8 mouse cellular contexts compared by ENCODE assay signal in the genomic region with DNA sequence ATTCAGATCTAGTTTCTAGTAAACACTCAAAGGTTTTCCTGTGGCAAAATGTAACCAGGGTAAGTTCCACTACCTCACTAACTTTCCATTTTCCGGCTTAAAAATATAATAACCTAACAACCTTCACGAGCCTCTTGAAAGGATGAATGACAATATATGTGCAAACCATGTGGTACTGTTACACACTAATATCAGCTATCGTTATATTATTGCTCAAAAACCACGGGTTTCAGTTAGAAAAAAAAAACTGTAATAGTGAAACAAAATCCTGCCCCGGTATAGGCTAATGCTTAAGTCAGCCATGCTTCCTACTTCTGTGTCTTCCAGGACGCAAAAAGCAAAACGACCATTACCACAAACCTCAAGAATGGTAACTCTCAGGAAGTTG. TPM values are rescaled to one million over a fixed set of nuclear protein-coding genes. Genes with fewer than 3 reads are reported as not detected.
A peak's percentile ranks its signal among the peaks of the same experiment; 100 is the strongest.
DNase-seq lines count a peak whose midpoint lies in the region; ATAC-seq and TF ChIP-seq lines count a peak whose summit lies in the region.

No protein-coding gene starts in this region.

- no peak for ATAC-seq in heart, embryonic 15.5 days (replicated peaks; ENCODE audit: insufficient number of reproducible peaks, insufficient read depth, low FRiP score, low read depth)
- ATAC-seq in hindbrain, embryonic 12.5 days (ENCODE audit: low FRiP score): no peak
- peak; percentile 3; the same call in 1 of the 2 replicates for ATAC-seq in megakaryocyte-erythroid progenitor cell, adult 5-6 weeks (replicated peaks; ENCODE audit: low FRiP score, low TSS enrichment, poor library complexity, severe bottlenecking)

- H3K9me3 ChIP-seq in heart, embryonic 15.5 days (replicated peaks): no peaks in the 10 kb centered on the region
- no peaks in the 10 kb centered on the region for H3K9me3 ChIP-seq in ES-E14 (ENCODE audit: control insufficient read depth, insufficient read depth, low read depth, low read length)
- no peaks in the 10 kb centered on the region for H3K9me3 ChIP-seq in hindbrain, embryonic 12.5 days (replicated peaks)

- in situ Hi-C loops in ES-E14 (cut with MboI; ENCODE audit: low sequenced_read_pairs in 2 of 2, unreplicated experiment in 2 of 2): no loop called here

- H3K27ac ChIP-seq in heart, embryonic 15.5 days: peak overlapping the region; percentile 97
- H3K27ac ChIP-seq in ES-E14 (ENCODE audit: insufficient read depth, low read depth, low read length, poor library complexity, severe bottlenecking): no peak overlapping the region
- peak overlapping the region; percentile 87 for H3K27ac ChIP-seq in hindbrain, embryonic 12.5 days

- DNase-seq in heart, adult 9 months (ENCODE audit: low spot score in 2 of 2): no peak
- no peak for DNase-seq in ES-E14 (ENCODE audit: low read depth, low spot score)
- no peak for DNase-seq in layer of hippocampus, postnatal 10 days (ENCODE audit: low spot score in 2 of 2)
- no peak for DNase-seq in ovary, adult 18-20 months (ENCODE audit: low spot score)
- no peak for DNase-seq in gastrocnemius, postnatal 4 days (ENCODE audit: low spot score in 2 of 2)

- H3K27me3 ChIP-seq in heart, embryonic 15.5 days: no peaks in the 10 kb centered on the region
- no peaks in the 10 kb centered on the region for H3K27me3 ChIP-seq in hindbrain, embryonic 12.5 days

- no peaks in the 10 kb centered on the region for H3K36me3 ChIP-seq in heart, embryonic 15.5 days
- H3K36me3 ChIP-seq in ES-E14 (ENCODE audit: control insufficient read depth, insufficient read depth, low read length, poor library complexity, severe bottlenecking): no peaks in the 10 kb centered on the region
- no peaks in the 10 kb centered on the region for H3K36me3 ChIP-seq in hindbrain, embryonic 12.5 days

- H3K4me3 ChIP-seq in heart, embryonic 15.5 days: peak overlapping the region; percentile 85
- H3K4me3 ChIP-seq in ES-E14 (ENCODE audit: insufficient read depth in 1 of 2, low read depth in 1 of 2, low read length in 2 of 2, poor library complexity in 1 of 2, severe bottlenecking in 1 of 2): peak overlapping the region; percentile 77 to 85
- peak overlapping the region; percentile 85 for H3K4me3 ChIP-seq in hindbrain, embryonic 12.5 days

- peak overlapping the region; percentile 91 for H3K9ac ChIP-seq in heart, embryonic 15.5 days
- H3K9ac ChIP-seq in ES-E14 (ENCODE audit: insufficient read depth, low read depth, low read length, poor library complexity, severe bottlenecking): peak overlapping the region; percentile 91
- H3K9ac ChIP-seq in hindbrain, embryonic 12.5 days: peak overlapping the region; percentile 92

- WGBS in heart, embryonic 15.5 days: 8% methylated on average over 7 of the region's 7 CpGs
- 16% methylated on average over 7 of the region's 7 CpGs for WGBS in hindbrain, embryonic 12.5 days

- H3K4me1 ChIP-seq in heart, embryonic 15.5 days (replicated peaks): peaks cover 8% of the 10 kb centered on the region
- peaks cover 0 to 6% of the 10 kb centered on the region in 2 experiments; a peak in 1 of 4 replicates for H3K4me1 ChIP-seq in ES-E14 (ENCODE audit: control insufficient read depth in 2 of 2, insufficient read depth in 2 of 2, low read length in 2 of 2, poor library complexity in 1 of 2)
- H3K4me1 ChIP-seq in hindbrain, embryonic 12.5 days: peaks cover 19% of the 10 kb centered on the region

- H3K4me2 ChIP-seq in heart, embryonic 15.5 days: peak overlapping the region; percentile 59
- H3K4me2 ChIP-seq in hindbrain, embryonic 12.5 days (replicated peaks): peak overlapping the region; percentile 66

TF ChIP-seq in ES-E14, 5 proteins besides CTCF, POLR2A, EP300 and RAD21:
- no peak for TF ChIP-seq ZNF384 (IDR thresholded peaks at IDR 0.05; ENCODE audit: low read depth, low read length)
- no peak for TF ChIP-seq CHD2 (IDR thresholded peaks at IDR 0.05; ENCODE audit: low read depth, low read length)
- 0 out of 2 replicates have a peak, but pooled peaks have one; percentile 4 for TF ChIP-seq MAFK (IDR thresholded peaks at IDR 0.05; ENCODE audit: insufficient read depth, low read depth, low read length)
- no peak for TF ChIP-seq HCFC1 (IDR thresholded peaks at IDR 0.05; ENCODE audit: borderline replicate concordance, insufficient read depth, low read length)
- no peak for TF ChIP-seq ZC3H11A (IDR thresholded peaks at IDR 0.05; ENCODE audit: borderline replicate concordance, low read depth, low read length)

RNA-seq across cellular contexts. Expression of a gene that starts 1.1 kb away (rescaled TPM):
- polyA plus RNA-seq in heart, embryonic 15.5 days (2015; fragmentation: Nextera tagmentation; extraction: Ambion mirVana): 17.0 and 19.7 TPM in 2 replicates
- total RNA-seq in ES-E14 (2012; rRNA removed): 7.7 and 8.6 TPM in 2 replicates
- polyA plus RNA-seq in hindbrain, embryonic 12.5 days (2016; fragmentation: Nextera tagmentation; extraction: Ambion mirVana): 19.7 and 20.8 TPM in 2 replicates
- total RNA-seq in megakaryocyte-erythroid progenitor cell, adult 5-6 weeks (2014; fragmentation: Nextera tagmentation): 24.4 and 45.6 TPM in 2 replicates
- 20.6 and 26.7 TPM in 2 replicates for total RNA-seq in megakaryocyte-erythroid progenitor cell, adult 5-6 weeks (2017)
- 1 to 10 TPM; 7.5 to 8.8 TPM for total RNA-seq in layer of hippocampus, postnatal 10 days (2021)
- total RNA-seq in gastrocnemius, postnatal 4 days (2021): 1 to 10 TPM; 5.3 to 5.7 TPM

RNA-seq across cellular contexts. Expression of a gene that starts 1.3 kb away (rescaled TPM):
- 43.2 and 44.8 TPM in 2 replicates for polyA plus RNA-seq in heart, embryonic 15.5 days (2015; fragmentation: Nextera tagmentation; extraction: Ambion mirVana)
- 32.0 and 38.8 TPM in 2 replicates for total RNA-seq in ES-E14 (2012; rRNA removed)
- polyA plus RNA-seq in hindbrain, embryonic 12.5 days (2016; fragmentation: Nextera tagmentation; extraction: Ambion mirVana): 64.8 and 72.4 TPM in 2 replicates
- total RNA-seq in megakaryocyte-erythroid progenitor cell, adult 5-6 weeks (2014; fragmentation: Nextera tagmentation): 46.1 and 56.8 TPM in 2 replicates
- 54.8 and 61.1 TPM in 2 replicates for total RNA-seq in megakaryocyte-erythroid progenitor cell, adult 5-6 weeks (2017)
- 10 to 100 TPM; 24.2 to 28.3 TPM for total RNA-seq in layer of hippocampus, postnatal 10 days (2021)
- 10 to 100 TPM; 10.1 to 12.8 TPM for total RNA-seq in gastrocnemius, postnatal 4 days (2021)
